22 mouse cellular contexts compared by ENCODE assay signal in the genomic region with DNA sequence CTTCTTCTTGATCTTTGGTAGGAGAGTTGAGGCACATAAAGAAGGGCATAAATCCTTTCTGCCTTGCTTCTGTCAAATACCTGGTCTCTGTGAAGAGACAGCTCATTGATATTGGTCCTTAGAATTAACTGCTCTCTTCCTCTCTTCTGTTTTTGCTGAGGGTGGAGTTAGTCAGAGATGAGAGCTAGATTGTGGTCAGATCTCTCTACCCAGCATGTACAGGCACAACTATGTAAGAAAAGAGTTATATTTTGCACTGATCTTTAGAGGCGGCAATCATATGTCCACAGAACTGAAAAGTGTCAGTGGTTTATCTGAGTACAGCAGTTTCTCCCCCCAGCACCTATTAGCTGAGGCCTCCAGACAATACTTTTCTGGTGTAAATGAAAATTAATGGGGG.
DNase-seq lines count a peak whose midpoint lies in the region; ATAC-seq lines count a peak whose summit lies in the region.
"Had no signal": no experiment of that assay in that cellular context is flagged by ENCODE, and none has a peak within 500 bp of the region (broad histone marks: within the 10 kb centered on the region; RNA-seq: fewer than 3 reads in every experiment).

No protein-coding gene starts in this region.

- H3K4me3 ChIP-seq in midbrain, embryonic 15.5 days = no peak overlapping the region
- H3K4me3 ChIP-seq: embryonic facial prominence, embryonic 10.5 days; embryonic facial prominence, embryonic 12.5 days; forebrain, embryonic 13.5 days; forebrain, embryonic 15.5 days had no signal

- no peak overlapping the region for H3K9ac ChIP-seq in midbrain, embryonic 15.5 days
- H3K9ac ChIP-seq: embryonic facial prominence, embryonic 12.5 days; forebrain, embryonic 13.5 days; forebrain, embryonic 15.5 days; forebrain, postnatal 0 days had no signal

- peak; percentile 27 for DNase-seq in CD4-positive, CD25-positive, alpha-beta regulatory T cell, adult 2 months (ENCODE audit: low read depth, low spot score)
- DNase-seq in T-cell, adult 2 months (ENCODE audit: low spot score) = peak; percentile 37
- DNase-seq in right cerebral cortex, postnatal 14 days = no peak
- DNase-seq: adrenal gland, adult 8-10 months; adrenal gland, postnatal 14 days; adrenal gland, postnatal 36 days; B cell, adult 2 months; cerebellum, adult 11-12 months; cerebellum, adult 2 months; cerebellum, adult 9-10 months; cerebellum, postnatal 10 days; cerebellum, postnatal 25 days; forebrain, postnatal 0 days had no signal

- H3K27me3 ChIP-seq in midbrain, embryonic 15.5 days (replicated peaks) = no peaks in the 10 kb centered on the region
- H3K27me3 ChIP-seq: embryonic facial prominence, embryonic 12.5 days; forebrain, embryonic 13.5 days; forebrain, embryonic 15.5 days; Patski had no signal

- H3K4me2 ChIP-seq in midbrain, embryonic 15.5 days = no peak overlapping the region
- H3K4me2 ChIP-seq: embryonic facial prominence, embryonic 12.5 days; forebrain, embryonic 13.5 days; forebrain, embryonic 15.5 days had no signal

- no peaks in the 10 kb centered on the region for H3K4me1 ChIP-seq in midbrain, embryonic 15.5 days
- H3K4me1 ChIP-seq: embryonic facial prominence, embryonic 10.5 days; embryonic facial prominence, embryonic 12.5 days; forebrain, embryonic 13.5 days; forebrain, embryonic 15.5 days had no signal

- no peaks in the 10 kb centered on the region for H3K9me3 ChIP-seq in midbrain, embryonic 15.5 days
- H3K9me3 ChIP-seq: embryonic facial prominence, embryonic 10.5 days; embryonic facial prominence, embryonic 12.5 days; forebrain, embryonic 13.5 days; forebrain, embryonic 15.5 days; G1E had no signal

- no peak overlapping the region for H3K27ac ChIP-seq in midbrain, embryonic 15.5 days
- H3K27ac ChIP-seq: embryonic facial prominence, embryonic 10.5 days; embryonic facial prominence, embryonic 12.5 days; forebrain, embryonic 13.5 days; forebrain, embryonic 15.5 days had no signal

- ATAC-seq in inflammation-experienced regulatory T-cells, adult 6 months = peak; percentile 56
- ATAC-seq in frontal cortex, adult (ENCODE audit: low TSS enrichment) = no peak
- ATAC-seq in midbrain, embryonic 15.5 days (replicated peaks) = no peak
- ATAC-seq: forebrain, embryonic 13.5 days; forebrain, embryonic 15.5 days; forebrain, postnatal 0 days; Patski had no signal

- H3K36me3 ChIP-seq in midbrain, embryonic 15.5 days (replicated peaks) = no peaks in the 10 kb centered on the region
- H3K36me3 ChIP-seq: embryonic facial prominence, embryonic 10.5 days; embryonic facial prominence, embryonic 12.5 days; forebrain, embryonic 15.5 days; G1E had no signal

- WGBS in midbrain, embryonic 15.5 days = 95% methylated on average over 1 of the region's 1 CpGs
